ENCODE assay signal across 8 mouse cellular contexts in the genomic region with DNA sequence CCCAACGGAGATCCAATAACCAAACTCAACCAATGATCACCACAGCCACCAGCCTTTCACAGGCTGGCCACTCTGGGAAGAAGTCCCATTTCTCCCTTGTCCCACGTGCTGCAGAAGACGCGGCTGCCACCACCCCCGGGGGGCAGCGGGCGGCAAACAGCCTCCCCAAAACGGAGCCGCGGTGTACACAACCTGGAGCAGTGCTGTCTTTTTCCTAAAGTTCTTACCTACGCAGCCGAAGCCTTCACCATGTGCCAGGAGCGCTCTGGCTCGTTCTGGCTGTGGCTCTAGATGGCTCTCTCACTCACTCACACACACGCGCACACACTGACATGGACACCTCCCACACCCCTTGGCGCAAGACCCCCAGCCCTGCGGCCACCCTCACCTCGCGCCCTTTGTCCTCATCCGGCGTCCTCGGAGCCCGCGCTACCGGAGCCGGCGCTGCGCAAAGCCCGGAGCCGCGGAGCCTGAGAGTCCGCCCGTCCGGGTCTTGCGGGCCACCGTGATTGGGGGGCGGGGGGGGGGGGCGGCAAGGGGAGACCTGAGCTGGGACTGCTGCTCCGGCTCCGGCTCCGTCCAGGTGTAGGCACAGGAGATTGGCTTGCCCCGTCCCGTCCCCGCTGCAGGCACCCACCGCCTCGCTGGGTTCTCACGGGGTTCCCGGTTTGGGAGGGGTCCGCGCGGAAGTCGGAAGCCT. TPM values are rescaled to one million over a fixed set of nuclear protein-coding genes. Genes with fewer than 3 reads are reported as not detected.
DNase-seq lines count a peak whose midpoint lies in the region; ATAC-seq and TF ChIP-seq lines count a peak whose summit lies in the region.

A gene (minus strand): TSS at position 628 of the 700 bp plus-strand sequence.

- TF ChIP-seq CTCF in kidney, postnatal 0 days (IDR thresholded peaks at IDR 0.05; ENCODE audit: low read depth) = no peak

- H3K27ac ChIP-seq in kidney, postnatal 0 days = no peak within 1 kb of the TSS
- H3K27ac ChIP-seq in forebrain, embryonic 13.5 days = no peak within 1 kb of the TSS
- 0 out of 2 replicates have a peak within 1 kb of the TSS, but pooled peaks have one; percentile 65 for H3K27ac ChIP-seq in limb, embryonic 11.5 days (replicated peaks; ENCODE audit: low read depth, low read length)
- H3K27ac ChIP-seq in neural tube, embryonic 14.5 days (ENCODE audit: low read depth, low read length) = no peak within 1 kb of the TSS

- no peaks in the 10 kb centered on the region for H3K9me3 ChIP-seq in kidney, postnatal 0 days (replicated peaks; ENCODE audit: low read length)
- H3K9me3 ChIP-seq in forebrain, embryonic 13.5 days (replicated peaks) = no peaks in the 10 kb centered on the region
- no peaks in the 10 kb centered on the region for H3K9me3 ChIP-seq in limb, embryonic 11.5 days (ENCODE audit: control insufficient read depth, low read length)
- no peaks in the 10 kb centered on the region for H3K9me3 ChIP-seq in neural tube, embryonic 14.5 days (ENCODE audit: control insufficient read depth, low read length)

- peak; percentile 51 for DNase-seq in kidney, postnatal 0 days (ENCODE audit: low spot score)
- no peak for DNase-seq in kidney, adult 18-20 months
- peak; percentile 77 for DNase-seq in adrenal gland, postnatal 14 days
- DNase-seq in limb, embryonic 11.5 days (ENCODE audit: low spot score) = peak; percentile 80
- DNase-seq in natural killer cell, adult 2 months (ENCODE audit: low spot score in 2 of 2) = no peak

- peaks cover 9% of the 10 kb centered on the region; the same call in 1 of the 2 replicates for H3K4me1 ChIP-seq in kidney, postnatal 0 days (replicated peaks; ENCODE audit: insufficient read depth, low read length)
- H3K4me1 ChIP-seq in forebrain, embryonic 13.5 days = peaks cover 28% of the 10 kb centered on the region
- peaks cover 3% of the 10 kb centered on the region for H3K4me1 ChIP-seq in limb, embryonic 11.5 days (ENCODE audit: control insufficient read depth, insufficient read depth, low read length)
- no peaks in the 10 kb centered on the region for H3K4me1 ChIP-seq in neural tube, embryonic 14.5 days (ENCODE audit: control insufficient read depth, insufficient read depth, low read length)

- H3K4me2 ChIP-seq in kidney, postnatal 0 days (ENCODE audit: low read length) = peak within 1 kb of the TSS; percentile 94
- peak within 1 kb of the TSS; percentile 93 for H3K4me2 ChIP-seq in forebrain, embryonic 13.5 days
- H3K4me2 ChIP-seq in limb, embryonic 11.5 days (ENCODE audit: low read depth, severe bottlenecking) = peak within 1 kb of the TSS; percentile 88
- H3K4me2 ChIP-seq in neural tube, embryonic 14.5 days (ENCODE audit: low read depth, low read length) = peak within 1 kb of the TSS; percentile 99

- no peaks in the 10 kb centered on the region for H3K27me3 ChIP-seq in kidney, postnatal 0 days (ENCODE audit: insufficient read depth, low read length)
- H3K27me3 ChIP-seq in forebrain, embryonic 13.5 days = peaks cover 51% of the 10 kb centered on the region
- no peaks in the 10 kb centered on the region for H3K27me3 ChIP-seq in limb, embryonic 11.5 days (ENCODE audit: control insufficient read depth, insufficient read depth, low read length)
- H3K27me3 ChIP-seq in neural tube, embryonic 14.5 days (ENCODE audit: control insufficient read depth, insufficient read depth, low read length) = no peaks in the 10 kb centered on the region

- peak; percentile 76 for ATAC-seq in kidney, postnatal 0 days (replicated peaks; ENCODE audit: low FRiP score, low read depth)
- ATAC-seq in forebrain, embryonic 13.5 days = peak; percentile 60
- peak; percentile 57 for ATAC-seq in limb, embryonic 11.5 days (ENCODE audit: insufficient number of reproducible peaks, low FRiP score, low TSS enrichment, low read depth)
- ATAC-seq in neural tube, embryonic 14.5 days (ENCODE audit: low read depth) = peak; percentile 77
- ATAC-seq in erythroid progenitor cell, adult 5-6 weeks (replicated peaks; ENCODE audit: low FRiP score, poor library complexity, severe bottlenecking) = no peak

- H3K9ac ChIP-seq in kidney, postnatal 0 days (ENCODE audit: low read depth, low read length) = peak within 1 kb of the TSS; percentile 59
- H3K9ac ChIP-seq in forebrain, embryonic 13.5 days = peak within 1 kb of the TSS; percentile 69
- peak within 1 kb of the TSS; percentile 84 for H3K9ac ChIP-seq in limb, embryonic 11.5 days (ENCODE audit: low read length)
- H3K9ac ChIP-seq in neural tube, embryonic 14.5 days (replicated peaks; ENCODE audit: low read depth, low read length) = peak within 1 kb of the TSS; percentile 57

- peak within 1 kb of the TSS; percentile 53 for H3K4me3 ChIP-seq in kidney, postnatal 0 days (replicated peaks; ENCODE audit: low read depth, low read length)
- H3K4me3 ChIP-seq in forebrain, embryonic 13.5 days = peak within 1 kb of the TSS; percentile 55
- peak within 1 kb of the TSS; percentile 55 for H3K4me3 ChIP-seq in limb, embryonic 11.5 days (ENCODE audit: low read depth, low read length)
- peak within 1 kb of the TSS; percentile 53 for H3K4me3 ChIP-seq in neural tube, embryonic 14.5 days (ENCODE audit: low read depth, low read length)

- H3K36me3 ChIP-seq in kidney, postnatal 0 days (ENCODE audit: insufficient read depth, low read length) = no peaks in the 10 kb centered on the region
- no peaks in the 10 kb centered on the region for H3K36me3 ChIP-seq in forebrain, embryonic 13.5 days (ENCODE audit: poor library complexity, severe bottlenecking)
- H3K36me3 ChIP-seq in limb, embryonic 11.5 days (ENCODE audit: control insufficient read depth, insufficient read depth, low read length) = no peaks in the 10 kb centered on the region
- H3K36me3 ChIP-seq in neural tube, embryonic 14.5 days (ENCODE audit: control insufficient read depth, insufficient read depth, low read length) = no peaks in the 10 kb centered on the region

- under 1% methylated on average over 49 of the region's 53 CpGs for WGBS in kidney, postnatal 0 days
- WGBS in forebrain, embryonic 13.5 days = under 1% methylated on average over 50 of the region's 53 CpGs
- 0% methylated on average over 35 of the region's 53 CpGs for WGBS in limb, embryonic 11.5 days
- WGBS in neural tube, embryonic 14.5 days = under 1% methylated on average over 44 of the region's 53 CpGs

RNA-seq across cellular contexts. Expression of the gene that starts here (rescaled TPM):
- polyA plus RNA-seq in kidney, postnatal 0 days (2015; fragmentation: Nextera tagmentation; extraction: Ambion mirVana) = 1.3 and 2.0 TPM in 2 replicates
- total RNA-seq in adrenal gland, postnatal 14 days (2021) = 27.6 and 35.4 TPM in 2 replicates
- polyA plus RNA-seq in forebrain, embryonic 13.5 days (2015; fragmentation: Nextera tagmentation; extraction: Ambion mirVana) = 0.85 and 0.97 TPM in 2 replicates
- polyA plus RNA-seq in limb, embryonic 11.5 days (2014; fragmentation: Nextera tagmentation; extraction: Ambion mirVana) = 11.4 and 17.9 TPM in 2 replicates
- 1.3 and 1.8 TPM in 2 replicates for polyA plus RNA-seq in neural tube, embryonic 14.5 days (2014; fragmentation: Nextera tagmentation; extraction: Ambion mirVana)
- not detected in 2 replicates for total RNA-seq in erythroid progenitor cell, adult 5-6 weeks (2015; ENCODE audit: low replicate concordance)
- total RNA-seq in erythroid progenitor cell, adult 5-6 weeks (2017; ENCODE audit: low replicate concordance) = not detected in 2 replicates

Comparison
In these comparisons a context has a peak if more than half of its experiments do, and no peak if none do; other contexts are left out.
1. RNA of the gene that starts here (total RNA-seq): 27.6 to 35.4 TPM in adrenal gland, postnatal 14 days; not detected in erythroid progenitor cell, adult 5-6 weeks; every median in the first group is over 10 times any median in the second.
2. DNase-seq: peak in kidney, postnatal 0 days (single experiment), adrenal gland, postnatal 14 days (single experiment) and limb, embryonic 11.5 days (single experiment); none in kidney, adult 18-20 months (single experiment) and natural killer cell, adult 2 months (0 of 2).
3. Peak in ATAC-seq, H3K4me3 ChIP-seq, H3K9ac ChIP-seq and H3K4me2 ChIP-seq in forebrain, embryonic 13.5 days; RNA of the gene not detected or under 1 TPM.
4. Peak in every context shown above with its lines, with median percentiles within 50 percentile points of each other: H3K4me2 ChIP-seq, H3K4me3 ChIP-seq and H3K9ac ChIP-seq.